Mouse (Mus musculus) macrophage (primary cell): ENCODE measurements around the gene Zfp354b. TPM values are rescaled to one million over a fixed set of nuclear protein-coding genes. Genes with fewer than 3 reads are reported as not detected.

ENCODE experiments used
- H3K27ac ChIP-seq: fragments of 350-480 bp; formaldehyde crosslinking; 2 replicates; pipeline ENCODE4 v1.9.0; 2021
- H3K36me3 ChIP-seq: fragments of 350-480 bp; formaldehyde crosslinking; 2 replicates; pipeline ENCODE4 v1.9.0; 2021; ENCODE audit errors: inconsistent target
- H3K4me3 ChIP-seq: fragments of 350-480 bp; formaldehyde crosslinking; 2 replicates; pipeline ENCODE4 v1.9.0; 2021; ENCODE audit errors: inconsistent target
- H3K79me2 ChIP-seq: fragments of 350-480 bp; formaldehyde crosslinking; 2 replicates; pipeline ENCODE4 v1.9.0; 2021; ENCODE audit errors: inconsistent target
- WGBS: methylation state at CpG from one replicate; pipeline ENCODE4 v1.1.7; 2026; ENCODE audit warnings: inconsistent platforms; ENCODE audit not compliant: missing documents; 5-methylcytosine and 5-hydroxymethylcytosine counted together
- polyA plus RNA-seq: library from polyadenylated mRNA; stranded (reverse); fragments of 250-400 nt; gene quantifications from 3 replicates; pipeline ENCODE4 v1.2.4, GENCODE M21; 2018; ENCODE audit warnings: inconsistent platforms

The Zfp354b gene
- polyA plus RNA-seq, 1 experiment from 2014 or later = not detected

GRCm38 (mm10) chr11:50914461-50914860, 17.0 kb downstream of the Zfp354b start:
- Histone ChIP-seq H3K79me2 (no peaks in the 10 kb centered on the region), H3K27ac (no peak overlapping the region), H3K4me3 (no peak overlapping the region), H3K36me3 (no peaks in the 10 kb centered on the region)
- 90% methylated on average over 3 of the region's 3 CpGs for WGBS

DNA sequence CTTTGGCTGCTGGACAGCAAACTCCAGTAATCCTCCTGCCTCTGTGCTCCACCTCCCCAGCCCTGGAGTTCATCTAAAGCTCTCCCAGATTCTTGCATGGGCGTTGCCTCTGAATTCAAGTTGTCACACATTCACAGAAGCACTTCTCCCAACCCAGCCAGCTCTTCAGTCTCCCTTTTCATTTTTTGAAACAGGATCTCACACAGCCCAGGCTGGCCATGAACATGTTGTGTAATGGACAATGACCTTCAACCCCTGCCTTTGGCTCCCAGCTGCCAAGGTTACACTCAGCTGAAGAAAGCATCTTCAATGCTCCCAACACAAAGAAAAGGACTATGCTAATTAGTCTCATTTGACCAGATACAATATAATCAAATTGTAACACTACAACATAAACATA, 18.1 kb downstream of the Zfp354b start:
- H3K79me2 ChIP-seq = no peaks in the 10 kb centered on the region
- H3K27ac ChIP-seq = no peak overlapping the region
- no peak overlapping the region for H3K4me3 ChIP-seq
- H3K36me3 ChIP-seq = no peaks in the 10 kb centered on the region
- WGBS = 93% methylated on average over 1 of the region's 1 CpGs

DNA sequence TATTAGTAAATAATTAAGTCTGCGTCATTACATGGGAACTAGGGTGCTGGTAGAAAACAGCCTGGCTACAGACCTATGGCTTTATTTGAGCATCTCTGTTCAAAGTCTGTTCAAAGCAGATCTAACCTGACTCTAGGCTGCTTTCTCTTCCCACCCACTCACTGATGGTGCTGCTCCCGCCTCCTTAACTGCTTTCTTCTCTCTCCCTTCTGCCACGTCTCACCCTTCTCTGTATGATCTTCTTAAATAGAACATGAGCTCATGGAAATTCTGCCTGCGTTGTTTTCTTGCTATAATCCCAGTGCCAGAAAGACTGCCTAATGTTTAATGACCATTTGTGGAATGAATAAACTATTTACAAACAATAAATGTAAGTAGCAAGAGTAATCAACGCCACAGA, 23.3 kb downstream of the Zfp354b start:
- WGBS = 93% methylated on average over 5 of the region's 5 CpGs
- H3K36me3 ChIP-seq = no peaks in the 10 kb centered on the region
- H3K4me3 ChIP-seq = no peak overlapping the region
- H3K27ac ChIP-seq = no peak overlapping the region
- H3K79me2 ChIP-seq = no peaks in the 10 kb centered on the region

GRCm38 (mm10) chr11:50897359-50897758, 34.1 kb downstream of the Zfp354b start:
- H3K36me3 ChIP-seq = no peaks in the 10 kb centered on the region
- H3K4me3 ChIP-seq = no peak overlapping the region
- H3K27ac ChIP-seq = no peak overlapping the region
- H3K79me2 ChIP-seq = no peaks in the 10 kb centered on the region
- 71% methylated on average over 1 of the region's 1 CpGs for WGBS

GRCm38 (mm10) chr11:50892441-50892840, 39.0 kb downstream of the Zfp354b start:
- H3K27ac ChIP-seq = no peak overlapping the region
- H3K36me3 ChIP-seq = no peaks in the 10 kb centered on the region
- no peaks in the 10 kb centered on the region for H3K79me2 ChIP-seq
- H3K4me3 ChIP-seq = no peak overlapping the region
- WGBS = 57% methylated on average over 2 of the region's 2 CpGs

GRCm38 (mm10) chr11:50887390-50888128, 43.9 kb downstream of the Zfp354b start, which contains the start of gene Zfp454:
Gene Zfp454 (minus strand): TSS chr11:50887651.
- 14% methylated on average over 26 of the region's 26 CpGs for WGBS
- H3K36me3 ChIP-seq = no peaks in the 10 kb centered on the region
- no peaks in the 10 kb centered on the region for H3K79me2 ChIP-seq
- H3K27ac ChIP-seq = no peak within 1 kb of the TSS
- no peak within 1 kb of the TSS for H3K4me3 ChIP-seq

DNA sequence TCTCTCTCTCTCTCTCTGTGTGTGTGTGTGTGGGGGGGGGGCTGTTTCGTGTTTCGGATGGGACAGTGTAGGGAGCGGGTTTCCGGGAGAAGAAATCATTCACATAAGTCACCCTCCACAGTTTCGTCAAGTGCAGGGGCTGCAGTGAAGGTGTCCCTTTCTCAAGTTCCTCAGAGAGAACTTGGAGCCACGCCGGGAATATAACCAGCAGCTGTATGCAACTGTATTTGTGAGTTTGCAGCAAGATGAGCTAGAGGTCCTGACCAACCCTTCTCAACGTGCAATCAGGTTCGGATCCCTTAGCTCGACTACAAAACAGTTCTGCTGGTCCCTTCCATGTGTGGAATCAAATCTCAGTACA, 44.5 kb downstream of the Zfp354b start:
- no peaks in the 10 kb centered on the region for H3K79me2 ChIP-seq

GRCm38 (mm10) chr11:50886231-50886932, 45.1 kb downstream of the Zfp354b start:
- WGBS = 81% methylated on average over 7 of the region's 8 CpGs
- H3K79me2 ChIP-seq = no peaks in the 10 kb centered on the region
- H3K4me3 ChIP-seq = no peak overlapping the region
- no peak overlapping the region for H3K27ac ChIP-seq
- H3K36me3 ChIP-seq = no peaks in the 10 kb centered on the region

More for the DNA sequence above, 44.5 kb downstream of the Zfp354b start:
- no peak overlapping the region for H3K27ac ChIP-seq
- no peaks in the 10 kb centered on the region for H3K36me3 ChIP-seq
- H3K4me3 ChIP-seq = no peak overlapping the region
- 30% methylated on average over 6 of the region's 10 CpGs for WGBS

- Histone ChIP-seq H3K27ac (no peak overlapping the region), H3K4me3 (no peak overlapping the region), H3K36me3 (no peaks in the 10 kb centered on the region), H3K79me2 (no peaks in the 10 kb centered on the region)
- WGBS = 62% methylated on average over 3 of the region's 3 CpGs
Measured at GRCm38 (mm10) chr11:50883756-50884155, 47.7 kb downstream of the Zfp354b start.

GRCm38 (mm10) chr11:50878641-50879040, 52.8 kb downstream of the Zfp354b start:
- WGBS = 94% methylated on average over 3 of the region's 3 CpGs
- H3K36me3 ChIP-seq = no peaks in the 10 kb centered on the region
- no peaks in the 10 kb centered on the region for H3K79me2 ChIP-seq
- H3K27ac ChIP-seq = no peak overlapping the region
- no peak overlapping the region for H3K4me3 ChIP-seq

Other genes starting within 250 kb of the Zfp354b start
- gene Zfp354c, start 103.9 kb downstream of the Zfp354b start, polyA plus RNA-seq = 0.09 to 0.16 TPM in 2 of 3 replicates, not detected in the other
- not detected in 3 replicates for gene Zfp879, start 90.1 kb downstream of the Zfp354b start, polyA plus RNA-seq
- not detected in 3 replicates for gene Grm6, start 80.9 kb downstream of the Zfp354b start, polyA plus RNA-seq
- gene Zfp454, start 44.0 kb downstream of the Zfp354b start, polyA plus RNA-seq = not detected in 3 replicates
- gene Zfp2, start 15.5 kb downstream of the Zfp354b start, polyA plus RNA-seq = 0.23 to 0.42 TPM (median 0.36 TPM) in 3 replicates
- gene 4933414I15Rik, start 12.1 kb upstream of the Zfp354b start, polyA plus RNA-seq = not detected in 3 replicates
- gene Prop1, start 22.1 kb upstream of the Zfp354b start, polyA plus RNA-seq = not detected in 3 replicates
- gene Olfr1378, start 34.9 kb upstream of the Zfp354b start, polyA plus RNA-seq = not detected in 3 replicates
- not detected in 3 replicates for gene Olfr1377, start 50.3 kb upstream of the Zfp354b start, polyA plus RNA-seq
- gene Olfr51, start 72.0 kb upstream of the Zfp354b start, polyA plus RNA-seq = not detected in 3 replicates
- not detected in 3 replicates for gene Olfr54, start 82.6 kb upstream of the Zfp354b start, polyA plus RNA-seq
- gene Olfr1375, start 116.5 kb upstream of the Zfp354b start, polyA plus RNA-seq = not detected in 3 replicates
- gene Zfp354a, start 127.6 kb upstream of the Zfp354b start, polyA plus RNA-seq = 0.07 TPM in 1 of 3 replicates, not detected in the others